Mouse (Mus musculus) lung, postnatal 10 days (tissue): ENCODE measurements around the gene Hba-x.
A peak's percentile ranks its signal among the peaks of the same experiment; 100 is the strongest.

Experiments
- DNase-seq: peaks from one replicate; pipeline ENCODE4 v3.0.0; 2021

Gene Hba-x

DNA sequence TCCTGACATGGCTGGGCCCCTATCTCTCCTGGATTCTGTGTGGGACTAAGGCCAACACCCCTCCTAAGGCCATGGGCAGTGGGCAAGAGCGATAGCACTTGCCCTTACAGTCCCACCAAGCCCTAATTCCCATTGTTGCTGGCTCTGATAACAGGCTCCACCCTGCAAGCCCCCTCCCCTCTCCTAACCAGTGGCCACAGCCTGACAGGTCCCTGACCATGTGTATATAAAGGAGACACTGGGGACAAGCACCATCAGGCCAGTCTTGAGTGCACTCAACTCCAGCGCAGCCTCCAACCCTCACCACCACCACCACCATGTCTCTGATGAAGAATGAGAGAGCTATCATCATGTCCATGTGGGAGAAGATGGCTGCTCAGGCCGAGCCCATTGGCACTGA, at the start of gene Hba-x:
TSS of gene Hba-x (plus strand) at position 54 of the 400 bp plus-strand sequence.
- DNase-seq: no peak

DNA sequence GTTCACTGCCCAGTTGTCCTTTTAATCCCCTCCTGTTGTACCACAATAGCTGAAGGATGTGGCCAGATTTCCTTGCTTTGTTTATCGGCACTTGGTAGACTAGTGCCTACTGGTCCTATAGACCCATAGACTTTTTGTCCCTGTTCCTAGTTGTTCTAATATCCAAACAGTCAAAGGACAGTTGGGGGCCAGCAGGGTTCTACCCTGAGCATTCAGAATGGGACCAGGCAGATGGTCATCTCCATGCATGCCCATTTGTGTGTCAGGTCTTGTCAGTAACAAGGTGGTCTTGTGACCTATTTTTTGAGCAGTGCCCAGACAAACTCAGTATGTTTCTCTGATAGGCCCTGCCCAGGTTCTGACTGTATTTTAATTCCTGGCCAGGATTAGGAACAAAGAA, 49.2 kb upstream of the Hba-x start:
- no peak for DNase-seq

DNA sequence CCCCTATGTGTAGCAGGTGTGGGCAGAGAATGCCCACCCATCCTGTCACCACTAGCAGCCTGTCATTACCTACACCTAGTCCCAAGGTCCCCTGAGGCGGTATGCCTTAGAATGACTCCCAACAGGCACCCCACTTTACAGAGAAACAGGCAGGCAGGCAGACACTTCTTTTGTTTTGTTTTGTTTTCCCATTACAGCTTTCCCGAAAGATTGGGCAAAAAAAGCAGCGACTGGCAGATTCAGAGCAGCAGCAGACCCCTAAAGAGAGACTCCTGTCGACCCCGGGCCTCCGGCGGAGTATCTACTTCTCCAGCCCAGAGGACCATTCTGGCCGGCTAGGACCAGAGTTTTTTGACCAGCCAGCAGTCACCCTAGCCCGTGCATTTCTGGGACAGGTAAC, 48.6 kb upstream of the Hba-x start:
- no peak for DNase-seq

- no peak for DNase-seq
Measured at GRCm38 (mm10) chr11:32228292-32228845, 47.8 kb upstream of the Hba-x start.

GRCm38 (mm10) chr11:32230220-32230619, 46.0 kb upstream of the Hba-x start:
- DNase-seq: no peak

GRCm38 (mm10) chr11:32231125-32231524, 45.1 kb upstream of the Hba-x start:
- DNase-seq: no peak

GRCm38 (mm10) chr11:32232848-32233247, 43.4 kb upstream of the Hba-x start:
- no peak for DNase-seq

GRCm38 (mm10) chr11:32233895-32234294, 42.3 kb upstream of the Hba-x start:
- DNase-seq: no peak

GRCm38 (mm10) chr11:32234816-32235485, 41.2 kb upstream of the Hba-x start:
- DNase-seq: no peak

DNA sequence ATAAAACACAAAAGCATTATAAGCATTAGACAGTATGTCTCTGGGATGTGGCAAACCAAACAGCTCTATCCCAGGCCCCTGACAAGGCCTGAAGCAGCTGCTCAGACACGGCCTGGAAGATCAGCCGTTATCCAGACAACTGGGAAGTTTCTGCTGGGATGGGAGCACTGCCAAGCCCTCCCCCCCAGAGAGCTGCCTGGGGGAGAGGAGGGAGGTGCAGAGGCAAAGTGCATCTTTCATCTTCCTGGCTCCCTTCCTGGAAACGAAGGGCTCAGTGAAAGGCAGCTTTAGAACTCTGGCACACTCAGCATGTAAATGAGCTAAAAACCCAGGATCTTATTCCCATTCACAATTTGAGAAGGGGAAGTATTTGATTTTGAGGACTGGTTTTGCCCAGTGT, 40.6 kb upstream of the Hba-x start:
- DNase-seq: peak; percentile 87

DNA sequence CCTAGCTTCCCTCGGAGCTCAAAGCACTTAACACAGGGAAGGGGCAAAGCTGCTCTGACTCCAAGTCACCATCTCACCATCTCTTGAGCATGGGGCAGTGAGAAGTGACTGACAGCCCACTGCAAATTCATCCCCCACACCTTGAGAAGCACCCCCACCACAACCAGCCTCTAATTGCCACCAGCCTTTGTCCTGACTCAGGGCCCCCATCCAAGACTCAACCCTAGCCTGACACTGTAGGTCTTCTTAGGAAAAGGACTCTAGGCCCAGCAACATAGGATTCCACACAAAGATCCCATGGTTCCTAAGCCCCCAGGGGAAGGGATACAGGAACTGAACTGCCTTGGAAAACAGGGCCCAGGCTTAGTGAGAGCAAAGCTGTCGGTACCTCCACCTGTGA, 40.1 kb upstream of the Hba-x start:
- DNase-seq: no peak

DNA sequence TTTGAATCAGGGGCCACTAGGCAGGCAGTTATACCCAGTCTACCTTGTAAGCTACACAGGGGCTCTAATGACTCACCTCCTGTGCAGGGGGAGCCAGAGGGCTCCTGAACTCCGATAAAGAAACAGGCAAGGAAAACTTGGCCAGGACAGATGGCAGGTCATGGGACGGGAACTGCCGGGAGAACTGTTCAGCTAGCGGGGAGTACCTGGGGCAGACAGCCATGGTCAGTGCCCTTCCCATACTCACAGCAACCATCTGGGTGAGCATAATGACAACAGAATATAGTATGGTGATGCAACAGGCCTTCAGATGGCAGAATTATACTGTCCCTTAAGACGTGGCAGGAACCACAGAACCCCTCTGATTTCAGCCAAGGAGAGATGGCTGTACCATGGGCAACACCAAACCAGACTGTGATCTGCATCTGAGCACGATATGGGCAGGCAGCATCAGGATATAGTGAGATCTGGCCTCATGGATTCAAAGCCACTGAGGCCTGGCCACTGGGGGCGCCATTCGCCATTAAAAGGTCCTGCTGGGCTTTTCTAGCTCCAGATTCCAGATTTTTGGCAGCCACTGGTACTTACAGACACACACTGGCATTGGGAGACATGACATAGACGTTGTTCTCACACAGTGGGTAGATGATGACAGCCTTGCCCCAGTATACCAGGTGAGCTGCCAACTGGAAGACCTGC, 39.3 kb upstream of the Hba-x start:
- peak; percentile 82 for DNase-seq

DNA sequence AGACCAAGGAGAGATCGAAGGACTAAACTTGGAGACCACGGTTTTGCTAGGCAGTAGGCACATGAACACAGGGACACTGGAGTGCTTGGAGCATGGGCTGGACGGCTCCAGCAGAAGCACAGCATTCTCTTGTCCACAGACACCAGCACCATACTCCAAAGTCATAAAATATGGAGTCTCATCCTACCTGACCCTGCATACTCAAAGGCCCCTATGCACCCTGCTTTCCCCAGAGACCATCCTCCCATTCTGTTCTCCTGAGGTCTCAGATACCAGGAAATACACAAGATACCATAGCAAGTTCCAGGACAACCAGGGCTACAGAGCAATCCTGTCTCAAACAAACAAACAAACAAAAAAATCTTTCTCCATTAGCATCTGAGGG, 38.8 kb upstream of the Hba-x start:
- DNase-seq: no peak

DNA sequence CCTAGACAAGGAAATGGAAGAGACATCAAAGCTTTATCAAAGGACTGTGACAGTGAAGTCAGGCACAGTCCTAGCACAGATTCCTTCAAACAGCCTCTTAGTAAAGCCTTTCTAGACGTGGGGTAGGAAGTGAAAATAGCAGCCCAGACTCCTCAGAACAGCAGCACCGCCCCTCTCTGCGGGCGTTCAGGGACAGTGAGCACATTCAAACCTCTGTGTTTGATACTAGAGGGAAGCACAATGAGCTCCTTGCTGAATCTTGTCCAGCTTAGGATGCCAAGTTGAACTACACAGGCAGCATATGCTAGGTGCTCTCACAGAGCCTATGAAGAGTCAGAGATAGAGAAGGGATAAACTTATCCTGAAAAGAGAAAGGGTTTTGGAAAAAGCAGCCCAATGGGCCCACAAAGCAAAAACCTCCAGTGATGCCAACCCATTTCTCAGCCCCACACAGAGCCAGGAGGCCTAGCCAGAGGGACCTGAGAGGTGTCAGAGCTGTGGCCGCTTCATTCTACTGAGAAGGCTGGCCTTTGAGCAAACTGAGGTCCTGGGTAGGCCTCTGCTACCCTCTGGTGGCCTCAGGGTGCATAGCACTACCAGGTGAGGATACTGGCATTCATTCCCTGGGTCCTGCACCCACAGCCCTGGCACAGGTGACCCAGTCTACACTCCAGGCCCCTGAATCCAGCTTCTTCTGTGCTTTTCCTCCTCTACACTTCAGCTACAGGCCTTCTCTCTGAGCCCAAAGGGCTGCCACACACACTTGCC, 37.9 kb upstream of the Hba-x start:
- peak; percentile 75 for DNase-seq

DNA sequence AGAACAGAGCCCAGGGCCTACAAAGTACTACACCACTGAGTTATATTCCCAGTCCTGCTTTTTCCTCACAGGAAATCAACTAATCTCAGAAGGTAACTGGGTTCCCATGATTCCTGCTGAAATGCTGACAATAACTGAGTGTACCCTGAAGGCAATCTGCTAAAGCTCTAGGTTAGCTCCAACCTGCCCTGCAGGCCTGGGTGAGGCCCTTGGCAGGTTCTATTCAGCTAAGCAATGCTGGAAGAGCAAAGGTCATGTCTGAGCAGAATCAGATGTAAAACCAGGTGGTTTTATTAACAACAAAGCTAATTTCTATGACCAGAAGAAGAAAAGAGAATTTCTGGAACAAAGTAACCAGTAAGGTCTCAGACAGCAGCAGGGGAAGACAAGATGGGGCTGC, 34.8 kb upstream of the Hba-x start:
- DNase-seq: no peak

- no peak for DNase-seq
Measured at GRCm38 (mm10) chr11:32242209-32242608, 34.0 kb upstream of the Hba-x start.

- DNase-seq: peak; percentile 57
Measured at GRCm38 (mm10) chr11:32243205-32243955, 32.8 kb upstream of the Hba-x start.

GRCm38 (mm10) chr11:32244064-32244463, 32.1 kb upstream of the Hba-x start:
- DNase-seq: no peak

DNA sequence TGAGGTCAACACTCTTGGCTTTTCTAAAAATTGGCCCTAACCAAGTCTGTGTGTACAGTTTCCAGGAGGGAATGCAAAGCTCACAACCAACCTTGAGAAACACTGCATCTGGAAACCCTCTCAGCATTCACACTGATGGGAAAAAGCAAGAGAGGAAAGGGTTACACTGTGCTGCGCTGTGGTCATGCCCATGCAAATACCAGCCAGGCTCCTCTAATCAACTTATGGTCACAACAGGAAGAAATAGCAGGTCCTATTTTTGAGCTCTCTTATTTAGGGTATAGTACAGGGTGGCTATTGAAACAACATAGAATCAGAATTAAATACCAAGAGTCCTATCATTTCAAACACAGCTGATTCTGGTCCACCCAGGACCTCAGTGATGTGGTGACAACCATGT, 31.6 kb upstream of the Hba-x start:
- DNase-seq: no peak

- no peak for DNase-seq
Measured at GRCm38 (mm10) chr11:32245614-32246013, 30.6 kb upstream of the Hba-x start.

DNA sequence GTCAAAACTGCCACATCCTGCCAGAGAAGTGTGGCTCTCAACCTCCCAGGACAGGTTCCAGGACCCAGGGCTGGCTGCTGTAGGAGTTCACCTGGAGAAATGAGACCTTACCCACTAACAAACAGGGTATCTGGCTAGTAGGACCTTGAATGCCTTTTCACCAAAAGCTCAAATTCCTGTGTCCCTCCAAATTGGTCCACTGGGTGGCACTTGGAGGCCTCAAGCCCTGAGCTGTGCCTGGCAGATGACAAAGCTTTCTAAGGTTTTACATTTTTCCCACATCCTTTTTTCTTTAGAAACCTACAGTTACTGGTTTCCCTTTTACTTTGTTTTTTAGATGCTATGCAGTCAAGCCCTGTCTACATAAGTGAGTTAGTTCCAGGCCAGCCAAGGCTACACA, 29.1 kb upstream of the Hba-x start:
- DNase-seq: no peak

DNA sequence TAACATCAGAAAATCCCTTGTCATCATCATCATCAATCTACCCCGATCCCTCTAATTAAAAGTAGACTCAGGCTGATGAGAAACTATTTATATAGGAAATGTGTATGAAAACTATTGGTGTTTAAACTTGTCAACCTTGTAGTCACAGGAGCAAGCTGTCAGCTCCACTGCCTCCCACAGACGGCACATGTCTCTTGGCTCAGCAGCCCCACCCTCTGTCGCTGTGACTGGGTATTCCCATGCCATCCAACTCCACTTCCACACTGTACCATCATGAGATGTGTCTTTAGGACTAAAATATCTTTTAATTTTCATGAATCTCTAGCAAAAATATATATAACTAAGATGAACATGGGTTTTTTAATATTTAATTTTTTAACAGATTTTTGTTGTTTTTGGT, 27.9 kb upstream of the Hba-x start:
- no peak for DNase-seq
